Mouse (Mus musculus) Patski (cell line): Measurements from ENCODE around the gene Hist1h4c. TPM values are rescaled to one million over a fixed set of nuclear protein-coding genes. Genes with fewer than 3 reads are reported as not detected.

Experiments used
- ATAC-seq: fragments of 100-300 bp; one replicate; pipeline ENCODE4 v1.8.0; 2021
- CTCF ChIA-PET: fragments of 350-600 bp; sonication (Branson Sonifier 250); formaldehyde crosslinking; loops from one replicate; lab custom pipeline; 2022; ENCODE audit warnings: inconsistent platforms; lab: Charles Lee
- POLR2A ChIA-PET: fragments of 350-600 bp; sonication (Branson Sonifier 250); formaldehyde crosslinking; loops from one replicate; lab custom pipeline; 2022; ENCODE audit warnings: antibody characterized with exemption, inconsistent platforms; lab: Charles Lee
- DNase-seq: peaks from one replicate; pipeline ENCODE4 v3.0.0-alpha.2; 2011; ENCODE audit warnings: low read depth, low spot score
- H3K27me3 ChIP-seq: fragments of 371-371 bp; one replicate; pipeline ENCODE4 v1.5.1; 2021
- CTCF ChIP-seq: fragments of 100-300 bp; IDR thresholded peaks from one replicate; pipeline ENCODE4 v1.5.1; 2021
- in situ Hi-C: fragments of 300-500 bp; cut with MboI; formaldehyde crosslinking; loops from 3 replicates; pipeline ENCODE4 v1.11.1; 2018; ENCODE audit warnings: low pct_unique_long_range_greater_than_20kb, mixed read lengths
- polyA plus RNA-seq: library from polyadenylated mRNA; unstranded; gene quantifications from one replicate; pipeline ENCODE4 v1.2.3, GENCODE M21; 2021

The Hist1h4c gene
- polyA plus RNA-seq, 1 experiment from 2014 or later = 0.36 TPM

DNA sequence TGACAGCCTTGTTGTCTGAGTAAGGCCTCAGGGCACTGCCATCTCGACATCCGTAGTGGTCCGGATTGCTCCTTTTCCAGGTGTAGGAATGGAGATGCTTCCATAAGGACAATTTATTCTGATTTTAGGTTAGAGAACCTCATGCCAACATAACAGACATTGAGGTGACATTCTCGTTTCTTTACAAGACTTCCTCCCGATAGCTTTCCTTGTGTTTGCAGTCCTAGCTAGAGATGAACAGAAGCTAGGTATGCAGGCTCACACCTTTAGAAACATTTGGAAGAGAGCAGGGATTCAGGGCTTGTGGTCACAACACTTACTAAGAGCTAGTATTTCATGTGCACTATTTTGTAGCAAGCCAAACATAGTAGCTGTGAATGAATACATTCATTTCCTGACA, 45.0 kb upstream of the Hist1h4c start:
- ChIA-PET POLR2A (no interaction called here), CTCF (interaction anchor here (15.1 kb wide), 1 partner anchor 43 kb away, joined by 137 read pairs; the partner anchor contains the start of gene Hist1h4c)
- in situ Hi-C loops = loop anchor here (5.0 to 25.0 kb wide), 3 partner anchors 166 to 1708 kb away; partner anchors contain the start of genes Hist1h2ah, Hist1h2bk and Hist1h3d
- ATAC-seq (no peak), DNase-seq (no peak)
- TF ChIP-seq CTCF = no peak
- H3K27me3 ChIP-seq = no peaks in the 10 kb centered on the region

DNA sequence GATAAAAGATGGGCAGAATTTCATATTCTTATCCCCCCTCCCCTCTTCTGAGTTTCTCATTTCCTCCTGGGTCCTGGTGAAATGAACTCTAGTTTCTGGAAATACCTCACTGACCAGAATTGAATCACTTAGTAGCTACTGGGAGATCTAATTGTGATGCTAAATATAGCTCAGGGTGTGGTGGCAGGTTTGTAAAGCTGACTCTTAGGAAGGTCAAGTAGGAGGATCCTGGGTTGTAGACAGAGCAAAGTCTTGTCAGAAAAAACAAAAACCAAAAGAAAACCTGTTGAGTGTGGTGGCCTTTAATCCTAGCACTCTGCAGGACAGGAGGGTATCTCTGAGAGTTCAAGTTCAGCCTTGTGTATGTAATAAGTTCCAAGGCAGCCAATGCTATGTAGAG, 43.8 kb upstream of the Hist1h4c start:
- ATAC-seq (no peak), DNase-seq (no peak)
- in situ Hi-C loops = loop anchor here (5.0 to 25.0 kb wide), 3 partner anchors 165 to 1707 kb away; partner anchors contain the start of genes Hist1h2ah, Hist1h2bk and Hist1h3d
- H3K27me3 ChIP-seq = no peaks in the 10 kb centered on the region
- TF ChIP-seq CTCF = no peak
- CTCF ChIA-PET = interaction anchor here (15.1 kb wide), 1 partner anchor 42 kb away, joined by 137 read pairs; the partner anchor contains the start of gene Hist1h4c
- POLR2A ChIA-PET = interaction anchor here (0.7 kb wide), 1 partner anchor 15 kb away, joined by 4 read pairs; the partner anchor contains the start of gene Hist1h4b

GRCm38 (mm10) chr13:23740910-23741309, 42.7 kb upstream of the Hist1h4c start:
- ChIA-PET CTCF (interaction anchor here (15.1 kb wide), 1 partner anchor 41 kb away, joined by 137 read pairs; the partner anchor contains the start of gene Hist1h4c), POLR2A (interaction anchor here (1.6 kb wide), 1 partner anchor 22 kb away, joined by 4 read pairs; the partner anchor contains the start of gene Hist1h1a)
- H3K27me3 ChIP-seq = no peaks in the 10 kb centered on the region
- ATAC-seq (no peak), DNase-seq (no peak)
- in situ Hi-C loops = loop anchor here (5.0 to 25.0 kb wide), 3 partner anchors 164 to 1706 kb away; partner anchors contain the start of genes Hist1h2ah, Hist1h2bk and Hist1h3d
- no peak for TF ChIP-seq CTCF

DNA sequence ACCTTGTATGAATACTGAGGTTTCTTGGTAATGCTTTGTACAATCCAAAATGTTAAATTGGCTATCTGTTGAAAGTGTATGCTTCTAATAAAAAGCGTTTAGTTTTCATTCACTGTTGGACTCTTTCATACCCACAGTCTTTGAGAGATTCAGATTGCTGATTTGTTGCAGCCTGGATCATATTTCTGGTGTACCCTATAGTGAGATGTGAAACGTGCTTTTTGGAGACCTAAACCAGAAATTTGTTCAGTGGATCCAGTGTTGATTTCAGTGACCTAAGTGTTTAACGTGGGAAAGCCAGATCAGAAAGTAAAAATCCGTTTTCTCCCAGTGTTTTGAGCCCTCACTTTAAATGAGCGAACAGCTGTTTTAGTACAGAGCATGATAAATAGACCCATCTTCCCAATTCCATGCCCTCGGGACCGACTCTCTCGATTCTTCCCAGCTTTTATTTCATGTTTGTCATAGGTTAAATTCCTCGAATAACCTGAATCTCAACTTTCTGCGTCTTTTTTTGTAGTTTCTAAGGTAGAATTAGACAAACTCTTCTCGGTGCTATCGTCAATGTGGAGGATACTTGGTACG, 42.1 kb upstream of the Hist1h4c start:
- no peaks in the 10 kb centered on the region for H3K27me3 ChIP-seq
- no peak for DNase-seq
- no peak for ATAC-seq
- CTCF ChIA-PET = interaction anchor here (1.4 to 15.1 kb wide), 2 partner anchors 12 to 40 kb away, joined by 3 to 137 read pairs; partner anchors contain the start of genes Hist1h3b and Hist1h4c
- POLR2A ChIA-PET = interaction anchor here (0.6 to 1.6 kb wide), 5 partner anchors 16 to 177 kb away, joined by 3 to 4 read pairs (median 3); partner anchors contain the start of genes Hist1h1a and Hist1h4b
- in situ Hi-C loops = loop anchor here (5.0 to 25.0 kb wide), 3 partner anchors 163 to 1706 kb away; partner anchors contain the start of genes Hist1h2ah, Hist1h2bk and Hist1h3d
- TF ChIP-seq CTCF = no peak

DNA sequence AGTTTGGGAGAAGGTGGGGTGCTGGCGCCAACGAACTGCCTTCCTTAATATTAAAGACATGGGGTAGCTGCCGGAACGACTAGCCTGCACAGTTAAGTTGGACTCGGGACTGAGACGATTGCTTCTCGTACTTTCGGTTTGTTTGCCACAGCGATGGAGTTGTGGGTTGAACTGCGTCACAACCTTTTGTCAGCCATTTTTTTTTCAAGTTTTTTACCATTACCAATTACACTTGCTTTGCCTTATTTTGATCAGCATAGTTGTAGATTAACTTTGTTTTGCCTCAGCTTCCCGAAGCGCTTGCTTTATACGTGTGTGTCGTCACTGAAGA, 41.6 kb upstream of the Hist1h4c start:
- TF ChIP-seq CTCF = no peak
- ATAC-seq (peak; percentile 1), DNase-seq (no peak)
- in situ Hi-C loops = loop anchor here (5.0 to 25.0 kb wide), 4 partner anchors 115 to 1705 kb away; partner anchors contain the start of genes Hist1h1e, Hist1h2ah, Hist1h2be and Hist1h2bk
- ChIA-PET CTCF (interaction anchor here (1.4 to 15.1 kb wide), 2 partner anchors 12 to 40 kb away, joined by 3 to 137 read pairs; partner anchors contain the start of genes Hist1h3b and Hist1h4c), POLR2A (interaction anchor here (0.6 to 1.6 kb wide), 6 partner anchors 17 to 176 kb away, joined by 3 to 4 read pairs (median 4); partner anchors contain the start of genes Hist1h1a and Hist1h4b)
- H3K27me3 ChIP-seq = no peaks in the 10 kb centered on the region

GRCm38 (mm10) chr13:23739069-23739921, 41.0 kb upstream of the Hist1h4c start:
- ChIA-PET POLR2A (interaction anchor here (0.6 to 1.0 kb wide), 5 partner anchors 18 to 176 kb away, joined by 3 to 4 read pairs (median 3); partner anchors contain the start of gene Hist1h4b), CTCF (interaction anchor here (1.4 to 15.1 kb wide), 2 partner anchors 13 to 39 kb away, joined by 3 to 137 read pairs; partner anchors contain the start of genes Hist1h3b and Hist1h4c)
- ATAC-seq = peak; percentile 68
- TF ChIP-seq CTCF = no peak
- in situ Hi-C loops = loop anchor here (10.0 to 25.0 kb wide), 2 partner anchors 114 to 302 kb away; partner anchors contain the start of genes Hist1h1e and Hist1h2be
- no peak for DNase-seq
- no peaks in the 10 kb centered on the region for H3K27me3 ChIP-seq

DNA sequence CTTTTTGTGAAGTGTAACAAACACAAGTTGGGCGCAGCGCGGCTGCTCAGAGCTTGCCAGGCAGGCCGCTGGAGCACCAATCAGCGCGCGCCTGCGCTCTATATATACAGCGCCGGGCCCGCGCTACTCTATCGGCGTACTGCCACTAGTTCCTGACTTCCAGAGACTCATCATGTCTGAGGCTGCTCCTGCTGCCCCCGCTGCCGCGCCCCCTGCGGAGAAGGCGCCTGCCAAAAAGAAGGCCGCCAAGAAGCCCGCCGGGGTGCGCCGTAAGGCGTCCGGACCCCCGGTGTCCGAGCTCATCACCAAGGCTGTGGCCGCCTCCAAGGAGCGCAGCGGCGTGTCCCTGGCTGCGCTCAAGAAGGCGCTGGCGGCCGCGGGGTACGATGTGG, 40.4 kb upstream of the Hist1h4c start, which contains the start of gene Hist1h1c:
TSS of gene Hist1h1c (plus strand) at position 132 of the 392 bp plus-strand sequence.
- POLR2A ChIA-PET = no interaction called here
- ATAC-seq (peak; percentile 68), DNase-seq (no peak)
- no peaks in the 10 kb centered on the region for H3K27me3 ChIP-seq
- CTCF ChIA-PET = interaction anchor here (1.4 to 15.1 kb wide), 2 partner anchors 13 to 39 kb away, joined by 3 to 137 read pairs; partner anchors contain the start of genes Hist1h3b and Hist1h4c
- in situ Hi-C loops = loop anchor here (10.0 to 25.0 kb wide), 2 partner anchors 114 to 301 kb away; partner anchors contain the start of genes Hist1h1e and Hist1h2be
- TF ChIP-seq CTCF = no peak

- DNase-seq (no peak), ATAC-seq (no peak)
- CTCF ChIA-PET = interaction anchor here (1.3 to 15.1 kb wide), 2 partner anchors 11 to 38 kb away, joined by 5 to 137 read pairs; partner anchors contain the start of gene Hist1h4c
- in situ Hi-C loops = loop anchor here (10.0 to 25.0 kb wide), 2 partner anchors 113 to 301 kb away; partner anchors contain the start of genes Hist1h1e and Hist1h2be
- no peak for TF ChIP-seq CTCF
- no peaks in the 10 kb centered on the region for H3K27me3 ChIP-seq
- POLR2A ChIA-PET = no interaction called here
Observed at GRCm38 (mm10) chr13:23738041-23738440, 39.8 kb upstream of the Hist1h4c start.

DNA sequence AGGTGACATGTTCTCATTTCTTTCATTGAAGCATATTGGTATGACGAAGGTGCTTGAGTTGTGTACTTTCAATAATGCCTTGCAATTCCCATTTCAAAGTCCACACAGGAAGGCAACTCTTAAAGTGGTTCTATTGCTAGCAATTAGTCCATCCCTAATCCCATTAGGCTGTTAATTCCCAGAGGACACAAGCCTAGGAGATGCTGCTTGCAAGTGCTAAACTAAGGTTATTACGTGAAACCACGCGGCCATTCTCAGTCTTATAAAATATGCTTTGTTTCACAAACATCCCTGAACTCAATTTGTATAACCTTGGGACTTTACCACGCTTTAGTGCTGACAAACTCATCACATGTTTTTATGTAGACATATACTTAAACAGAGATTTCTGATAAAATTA, 38.8 kb upstream of the Hist1h4c start:
- H3K27me3 ChIP-seq = no peaks in the 10 kb centered on the region
- no peak for DNase-seq
- in situ Hi-C loops = loop anchor here (10.0 to 25.0 kb wide), 2 partner anchors 112 to 300 kb away; partner anchors contain the start of genes Hist1h1e and Hist1h2be
- no peak for TF ChIP-seq CTCF
- ATAC-seq = no peak
- POLR2A ChIA-PET = interaction anchor here (0.7 kb wide), 1 partner anchor 53 kb away, joined by 3 read pairs; the partner anchor contains the start of gene Hist1h2bc
- CTCF ChIA-PET = interaction anchor here (1.0 to 15.1 kb wide), 5 partner anchors 10 to 37 kb away, joined by 3 to 137 read pairs (median 4); partner anchors contain the start of gene Hist1h4c
